Mouse (Mus musculus): Measurements from ENCODE around the gene Ppp1r2. TPM values are rescaled to one million over a fixed set of nuclear protein-coding genes. Genes with fewer than 3 reads are reported as not detected.
"Not testable (repeated sequence)": the region's sequence is repeated elsewhere in the genome, so short reads cannot be mapped to it uniquely, and the experiment has no call there.

Gene Ppp1r2
- 10 to 100 TPM; 71.6 to 76.0 TPM for total RNA-seq (2021)
- long read RNA-seq, experiment 1, full-length matches to known transcripts = 123 of 137 reads
- long read RNA-seq, experiment 1, partial matches to known transcripts = 8 of 137 reads
- long read RNA-seq, experiment 1, other reads (novel, unspliced or antisense) = 6 of 137 reads
- long read RNA-seq, experiment 2, full-length matches to known transcripts = 154 of 172 reads
- long read RNA-seq, experiment 2, partial matches to known transcripts = 3 of 172 reads
- long read RNA-seq, experiment 2, other reads (novel, unspliced or antisense) = 15 of 172 reads

GRCm38 (mm10) chr16:31274674-31275460 lies at the start of gene Ppp1r2:
TSS of gene Ppp1r2 (minus strand) at chr16:31275277.
- DNase-seq = peak; percentile 96
- intact Hi-C loops (cut with DNase I; ENCODE audit: low total_unique reads) = loop anchor here (10.0 kb wide), 1 partner anchor 70 kb away; no protein-coding TSS in a partner anchor

GRCm38 (mm10) chr16:31321501-31321900 lies 46.4 kb upstream of the Ppp1r2 start:
- no peak for DNase-seq
- intact Hi-C loops (cut with DNase I; ENCODE audit: low total_unique reads) = no loop called here

DNA sequence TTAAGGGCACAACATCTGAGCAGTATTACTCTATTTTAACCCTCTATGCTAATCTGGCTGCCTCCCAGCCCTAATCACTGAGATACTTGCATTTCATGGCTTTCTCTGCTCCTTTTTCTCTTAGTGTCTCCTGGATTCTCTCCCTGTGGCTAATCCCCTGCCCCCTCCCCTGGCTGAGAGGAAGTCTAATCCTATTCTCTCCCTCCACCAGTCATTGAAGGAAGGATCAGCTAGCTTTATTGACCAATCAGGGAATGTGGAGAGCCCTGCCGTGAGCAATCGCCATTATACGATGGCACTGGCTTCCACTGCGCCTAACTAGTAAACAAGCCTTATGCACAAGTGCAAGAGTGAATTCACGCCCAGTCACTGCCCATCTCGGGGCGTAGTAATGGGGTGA lies 45.9 kb upstream of the Ppp1r2 start:
- intact Hi-C loops (cut with DNase I; ENCODE audit: low total_unique reads) = no loop called here
- DNase-seq = no peak

GRCm38 (mm10) chr16:31319723-31320122 lies 44.6 kb upstream of the Ppp1r2 start:
- DNase-seq; intact Hi-C loops (cut with DNase I; ENCODE audit: low total_unique reads): not testable (repeated sequence)

DNA sequence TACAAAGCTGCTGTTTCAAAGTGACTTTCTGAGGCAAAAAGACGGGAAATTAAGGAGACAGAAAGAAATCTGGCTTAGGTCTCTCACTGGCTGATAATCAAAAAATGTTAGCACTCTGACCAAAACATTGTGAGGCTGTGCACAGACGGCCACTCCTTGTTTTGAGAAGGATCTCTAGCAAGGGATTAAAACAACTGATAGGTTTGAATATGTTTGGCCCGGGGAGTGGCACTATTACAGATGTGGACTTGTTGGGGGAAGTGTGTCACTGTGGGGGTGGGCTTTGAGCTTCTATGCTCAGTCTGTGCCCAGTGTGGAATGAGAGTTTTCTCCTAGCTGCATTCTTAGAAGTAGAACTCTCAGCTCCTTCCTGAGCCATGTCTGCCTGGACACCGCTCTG lies 44.2 kb upstream of the Ppp1r2 start:
- intact Hi-C loops (cut with DNase I; ENCODE audit: low total_unique reads) = no loop called here
- no peak for DNase-seq

DNA sequence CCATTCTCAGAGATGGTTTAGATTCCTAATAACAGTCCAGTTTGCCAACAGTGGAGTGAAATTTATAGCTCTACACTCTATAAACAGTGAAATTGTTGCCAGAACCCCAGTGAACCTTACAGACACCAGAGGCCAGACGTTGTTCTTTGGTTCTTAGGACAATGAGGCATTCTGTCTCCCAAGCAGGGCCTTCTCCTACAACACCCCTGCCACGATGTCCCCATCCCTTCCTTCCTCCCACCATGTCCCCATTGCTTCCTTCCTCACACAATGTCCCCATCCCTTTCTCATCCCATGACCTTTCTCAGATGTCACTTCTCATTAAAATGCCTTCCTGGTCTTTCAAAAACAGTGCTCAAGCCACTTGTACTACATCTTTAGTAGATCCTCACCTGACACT lies 43.3 kb upstream of the Ppp1r2 start:
- DNase-seq = no peak
- intact Hi-C loops (cut with DNase I; ENCODE audit: low total_unique reads) = no loop called here

GRCm38 (mm10) chr16:31316246-31317143 lies 41.4 kb upstream of the Ppp1r2 start:
- intact Hi-C loops (cut with DNase I; ENCODE audit: low total_unique reads) = not testable (repeated sequence)
- DNase-seq = peak; percentile 53

GRCm38 (mm10) chr16:31315294-31315693 lies 40.2 kb upstream of the Ppp1r2 start:
- no peak for DNase-seq
- intact Hi-C loops (cut with DNase I; ENCODE audit: low total_unique reads) = no loop called here

GRCm38 (mm10) chr16:31314497-31315233 lies 39.6 kb upstream of the Ppp1r2 start, which contains the start of gene Apod:
TSS of gene Apod (minus strand) at chr16:31314808.
- intact Hi-C loops (cut with DNase I; ENCODE audit: low total_unique reads) = no loop called here
- no peak for DNase-seq

- intact Hi-C loops (cut with DNase I; ENCODE audit: low total_unique reads) = no loop called here
Observed at GRCm38 (mm10) chr16:31313611-31314010, 38.5 kb upstream of the Ppp1r2 start.

DNA sequence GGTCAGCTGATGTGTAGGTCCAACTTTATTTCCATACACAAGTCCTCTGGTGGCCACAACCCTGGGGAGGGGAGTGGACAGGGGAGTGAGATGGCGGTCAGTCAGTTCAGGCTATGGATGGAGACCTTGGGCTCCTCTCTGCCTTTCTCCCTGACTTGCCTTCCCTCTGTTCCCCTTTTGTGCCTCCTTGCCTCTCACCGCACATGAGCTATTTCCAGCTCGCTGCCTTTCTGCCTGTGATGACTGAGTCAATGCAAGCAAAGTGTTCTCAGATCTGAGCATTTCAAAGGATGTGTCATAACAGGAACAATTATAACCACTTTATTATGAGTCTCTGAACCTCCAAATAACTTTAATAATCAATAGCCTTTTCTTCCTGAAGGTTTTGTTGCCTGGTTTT lies 37.2 kb upstream of the Ppp1r2 start:
- intact Hi-C loops (cut with DNase I; ENCODE audit: low total_unique reads) = no loop called here
- no peak for DNase-seq

More at GRCm38 (mm10) chr16:31313611-31314010, 38.5 kb upstream of the Ppp1r2 start:
- no peak for DNase-seq

GRCm38 (mm10) chr16:31305199-31305919 lies 30.3 kb upstream of the Ppp1r2 start:
- intact Hi-C loops (cut with DNase I; ENCODE audit: low total_unique reads) = no loop called here
- no peak for DNase-seq

GRCm38 (mm10) chr16:31303276-31303675 lies 28.2 kb upstream of the Ppp1r2 start:
- intact Hi-C loops (cut with DNase I; ENCODE audit: low total_unique reads) = no loop called here
- DNase-seq = peak; percentile 71

DNA sequence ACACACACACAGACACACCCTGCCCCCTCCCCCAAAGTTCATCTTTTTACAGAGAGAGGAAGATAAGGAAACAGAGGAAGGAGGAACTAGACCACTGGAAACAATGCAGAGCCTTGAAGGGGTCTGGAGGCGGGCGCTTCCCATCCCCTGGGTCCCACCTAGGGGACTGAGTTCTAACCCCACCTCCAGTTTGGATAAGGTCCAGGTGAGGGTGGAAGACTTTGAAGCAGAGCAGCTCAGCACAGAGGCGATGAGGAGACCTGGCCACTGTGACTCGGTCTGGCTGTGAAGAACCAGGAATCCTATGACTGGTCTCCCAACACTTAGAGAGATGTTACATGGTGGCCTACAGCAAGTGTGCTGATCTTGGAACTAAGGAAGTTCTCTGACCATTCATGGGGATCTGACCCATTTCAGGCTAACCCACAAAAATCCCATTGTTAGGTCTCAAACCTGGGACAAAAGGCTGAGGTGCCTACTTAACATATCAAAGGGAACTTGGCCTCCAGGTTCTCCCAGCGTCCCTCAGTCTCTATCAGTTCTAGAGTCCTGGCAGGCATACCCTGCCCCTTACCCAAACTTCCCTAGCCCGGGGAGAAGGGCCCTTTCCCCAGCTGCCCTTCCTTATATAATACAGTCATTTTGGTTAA lies 25.9 kb upstream of the Ppp1r2 start:
- no peak for DNase-seq
- intact Hi-C loops (cut with DNase I; ENCODE audit: low total_unique reads) = no loop called here

GRCm38 (mm10) chr16:31300467-31300866 lies 25.4 kb upstream of the Ppp1r2 start:
- no peak for DNase-seq

GRCm38 (mm10) chr16:31299960-31300353 lies 24.9 kb upstream of the Ppp1r2 start:
- no peak for DNase-seq
- intact Hi-C loops (cut with DNase I; ENCODE audit: low total_unique reads) = no loop called here

More at GRCm38 (mm10) chr16:31300467-31300866, 25.4 kb upstream of the Ppp1r2 start:
- intact Hi-C loops (cut with DNase I; ENCODE audit: low total_unique reads) = no loop called here

DNA sequence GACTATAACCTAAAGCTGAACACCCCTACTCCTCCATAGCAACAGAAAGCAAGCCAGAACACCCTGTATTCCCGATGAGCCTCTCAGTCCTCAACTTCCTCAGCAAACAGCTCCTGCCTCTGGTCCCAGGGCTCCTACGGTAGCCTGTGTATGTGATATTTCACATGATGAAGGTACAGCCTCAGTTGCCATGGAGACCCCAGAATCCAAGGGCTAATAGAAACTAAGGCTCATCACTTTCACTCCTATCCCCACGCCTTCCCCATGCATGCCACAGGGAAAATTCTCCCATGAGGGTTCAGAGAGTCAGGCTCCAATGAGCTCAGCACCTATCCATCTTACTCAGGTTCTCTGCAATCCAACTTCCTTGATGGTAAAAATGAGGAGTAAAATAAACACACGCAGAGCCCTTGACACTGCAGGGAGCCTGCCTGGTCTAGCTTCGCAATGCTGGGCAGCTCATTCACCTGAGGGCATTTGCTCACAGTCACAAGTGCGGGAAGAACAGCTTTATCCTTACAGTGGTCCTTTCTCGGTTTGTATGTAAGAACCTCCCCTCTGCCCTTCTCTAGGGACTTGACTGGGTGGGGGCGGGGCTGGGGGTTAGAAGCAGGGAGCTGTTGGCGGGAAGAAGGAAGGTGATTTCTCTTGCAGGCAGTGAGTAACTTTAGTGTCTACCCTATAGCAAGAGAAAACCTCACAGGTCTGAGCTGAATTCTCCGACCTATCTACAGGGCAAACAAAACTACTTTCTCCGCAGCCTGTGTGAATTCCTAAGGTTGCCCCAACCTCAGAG lies 24.3 kb upstream of the Ppp1r2 start:
- intact Hi-C loops (cut with DNase I; ENCODE audit: low total_unique reads) = no loop called here
- DNase-seq = no peak
